Mouse (Mus musculus) 3134 (cell line): ENCODE measurements at regions not wholly inside any gene's neighbourhood (a gene's known extent, or its start where the extent isn't known, plus 50 kb on each side); places are given as distances from the start of the nearest gene placed in this dataset.

Experiments
- DNase-seq: peaks from one replicate; pipeline ENCODE4 v3.0.0-alpha.2; 2011; ENCODE audit warnings: low spot score; ENCODE audit not compliant: insufficient read length; ENCODE audit errors: extremely low read depth

GRCm38 (mm10) chr10:84080236-84080635 is 357.6 kb downstream of the 1500009L16Rik start:
- no peak for DNase-seq

DNA sequence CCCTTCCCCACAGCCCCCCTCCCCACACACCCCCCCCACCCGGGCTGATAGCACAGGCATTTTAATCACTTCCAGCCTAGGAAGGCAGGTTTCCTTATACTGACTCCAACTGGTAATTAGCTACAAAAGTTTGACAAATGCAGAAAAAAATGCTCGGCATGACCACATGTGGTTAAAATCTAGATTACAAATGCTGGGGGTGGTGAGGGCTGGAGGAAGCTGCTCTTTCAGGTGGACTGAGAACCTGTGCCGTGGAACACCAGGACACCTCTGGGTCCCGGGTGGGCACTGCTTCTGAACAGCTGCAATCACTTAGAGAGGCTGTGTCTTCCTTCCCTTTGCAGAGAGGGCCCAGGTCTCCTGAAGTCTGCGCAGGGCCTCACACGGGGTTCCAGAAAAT is 358.7 kb downstream of the Nuak1 start:
- no peak for DNase-seq

- no peak for DNase-seq
Measured at GRCm38 (mm10) chr10:84087528-84087927, 352.9 kb downstream of the Nuak1 start.

GRCm38 (mm10) chr10:84087929-84088328 is 352.5 kb downstream of the Nuak1 start:
- DNase-seq: no peak

DNA sequence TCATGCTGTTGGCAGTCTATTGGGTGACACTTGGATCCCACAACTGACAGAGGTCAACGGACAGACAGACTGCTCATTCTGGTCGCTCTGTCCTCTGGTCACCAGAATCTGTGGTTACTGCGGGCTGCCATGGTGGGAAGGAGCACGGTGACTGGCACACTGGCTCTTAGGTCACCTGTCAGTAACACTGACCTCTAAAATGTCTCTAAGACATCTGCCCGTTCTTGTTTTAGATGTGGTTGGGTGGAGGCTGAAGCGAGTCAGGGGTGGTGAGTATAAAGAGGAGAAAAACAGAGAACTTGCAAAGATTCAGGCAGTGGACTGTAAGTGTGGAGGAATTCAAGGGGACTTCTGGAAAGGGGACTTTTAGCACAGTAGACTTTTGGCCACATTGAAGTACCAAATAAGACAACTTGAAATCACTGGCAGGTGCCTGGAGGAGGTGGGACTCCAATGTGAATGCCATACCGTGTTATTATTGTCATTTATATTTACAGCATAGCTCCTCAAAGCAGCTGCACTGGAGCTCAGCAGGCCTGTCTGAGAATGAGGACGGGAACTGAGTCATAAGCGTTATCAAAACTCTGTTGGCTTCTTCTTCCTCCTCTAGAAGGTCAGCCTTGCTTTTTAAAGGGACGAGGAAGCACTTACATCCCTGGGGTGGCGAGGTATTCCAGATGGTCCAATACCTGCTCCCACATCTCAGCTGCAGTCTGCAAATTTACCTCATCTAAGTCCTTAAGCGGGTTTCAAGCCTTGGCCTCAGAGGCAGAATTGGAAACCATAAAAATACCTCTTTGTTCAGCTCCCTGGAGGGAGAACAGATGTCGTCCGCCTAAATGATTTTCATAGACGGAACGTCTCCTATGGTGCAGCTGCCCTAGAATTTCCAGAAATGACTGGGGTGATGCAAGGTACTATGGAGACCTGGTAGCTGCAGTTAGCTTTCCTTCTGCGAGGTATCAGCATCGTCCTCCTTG is 351.3 kb downstream of the Nuak1 start:
- no peak for DNase-seq

- no peak for DNase-seq
Measured at GRCm38 (mm10) chr10:84093919-84094318, 346.5 kb downstream of the Nuak1 start.

DNA sequence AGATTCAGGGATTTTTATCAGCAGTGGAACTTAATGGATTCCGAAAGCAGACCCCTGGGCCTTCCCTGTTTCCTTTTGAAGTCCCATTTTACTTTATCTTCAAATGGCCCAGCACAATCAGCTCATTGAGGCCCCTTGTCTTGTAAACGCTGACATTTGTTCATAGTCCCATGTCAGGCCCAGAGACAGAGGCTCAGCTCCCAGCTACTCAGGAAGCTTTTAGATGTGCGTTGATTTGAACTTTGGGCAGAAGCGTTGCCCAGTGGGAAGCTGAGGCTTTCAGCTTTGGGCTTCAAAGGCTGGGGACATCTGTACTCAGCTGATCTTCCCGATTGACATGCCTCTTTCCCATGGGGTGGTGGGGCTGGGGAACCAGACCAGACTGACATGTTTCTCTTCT is 343.2 kb downstream of the Nuak1 start:
- DNase-seq: no peak

GRCm38 (mm10) chr10:84103985-84104384 is 336.4 kb downstream of the Nuak1 start:
- DNase-seq: no peak

DNA sequence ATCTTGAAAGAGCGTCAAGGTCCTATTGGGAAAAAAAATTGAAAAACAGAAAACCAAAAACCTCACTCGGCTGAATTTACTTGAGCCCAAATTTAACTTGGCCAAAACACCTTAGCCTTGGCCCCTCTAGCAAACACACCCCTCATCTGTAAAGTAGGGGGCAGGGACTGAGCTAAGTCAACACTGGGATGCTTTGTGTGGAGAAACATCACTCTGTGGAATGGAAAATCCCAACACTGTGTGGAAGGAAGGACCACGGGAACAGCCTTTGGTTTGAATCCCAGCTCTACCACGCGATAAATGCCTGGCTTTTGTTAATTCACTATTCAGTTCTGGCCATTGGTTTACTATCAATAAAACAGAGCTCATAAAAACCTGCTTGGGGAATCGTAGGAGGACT is 335.8 kb downstream of the Nuak1 start:
- DNase-seq: no peak

- no peak for DNase-seq
Measured at GRCm38 (mm10) chr10:84109680-84110371, 330.6 kb downstream of the Nuak1 start.

DNA sequence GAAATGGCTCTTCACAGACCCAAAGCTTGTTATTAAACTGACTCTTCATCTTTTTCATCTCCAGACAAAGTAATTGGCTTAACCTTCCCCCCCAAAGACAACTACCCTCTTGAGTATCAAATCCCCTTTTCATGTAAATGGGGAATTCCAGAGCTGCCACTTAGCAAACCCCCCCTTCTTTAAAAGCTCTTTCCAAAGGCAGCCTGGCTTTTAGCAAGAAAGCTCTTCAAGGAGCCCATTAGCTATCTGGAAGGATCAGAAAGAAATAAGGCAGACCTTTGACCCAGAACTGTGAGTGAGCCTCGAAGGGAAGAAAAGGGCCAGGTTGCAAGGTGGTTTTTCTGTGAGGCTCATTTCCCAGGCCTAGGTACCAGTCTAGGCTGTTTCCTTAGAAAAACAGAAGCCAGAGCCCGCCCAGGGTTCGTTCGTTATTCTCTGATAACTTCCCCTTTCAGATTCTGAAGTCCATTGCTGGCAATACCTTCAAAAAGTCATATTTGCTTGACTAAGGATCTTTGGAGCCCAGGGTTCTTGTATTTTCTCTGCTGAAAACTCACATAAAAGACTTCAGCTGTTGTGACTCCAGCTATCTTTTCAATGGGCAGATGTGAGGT is 329.9 kb downstream of the Nuak1 start:
- DNase-seq: no peak

- DNase-seq: no peak
Measured at GRCm38 (mm10) chr10:84111502-84111901, 328.9 kb downstream of the Nuak1 start.

DNA sequence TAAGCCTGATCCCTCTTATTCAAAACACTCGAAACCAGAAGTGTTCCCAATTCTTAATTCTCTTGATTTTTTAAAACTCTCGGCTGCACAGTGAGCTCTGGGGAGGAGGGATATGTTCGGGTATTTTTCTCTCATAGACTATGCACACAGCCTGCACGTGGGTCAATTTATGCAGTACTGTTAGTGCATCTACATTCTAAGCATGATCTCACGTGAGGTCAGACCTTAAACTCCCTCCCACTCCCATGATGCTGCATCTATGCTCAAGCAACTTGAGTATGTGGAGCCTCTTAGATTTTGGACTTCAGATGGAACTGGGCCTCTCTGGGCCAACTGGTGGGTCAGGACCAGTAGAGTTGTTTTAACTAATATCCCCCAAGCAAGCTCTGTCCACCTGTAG is 328.5 kb downstream of the Nuak1 start:
- DNase-seq: no peak

DNA sequence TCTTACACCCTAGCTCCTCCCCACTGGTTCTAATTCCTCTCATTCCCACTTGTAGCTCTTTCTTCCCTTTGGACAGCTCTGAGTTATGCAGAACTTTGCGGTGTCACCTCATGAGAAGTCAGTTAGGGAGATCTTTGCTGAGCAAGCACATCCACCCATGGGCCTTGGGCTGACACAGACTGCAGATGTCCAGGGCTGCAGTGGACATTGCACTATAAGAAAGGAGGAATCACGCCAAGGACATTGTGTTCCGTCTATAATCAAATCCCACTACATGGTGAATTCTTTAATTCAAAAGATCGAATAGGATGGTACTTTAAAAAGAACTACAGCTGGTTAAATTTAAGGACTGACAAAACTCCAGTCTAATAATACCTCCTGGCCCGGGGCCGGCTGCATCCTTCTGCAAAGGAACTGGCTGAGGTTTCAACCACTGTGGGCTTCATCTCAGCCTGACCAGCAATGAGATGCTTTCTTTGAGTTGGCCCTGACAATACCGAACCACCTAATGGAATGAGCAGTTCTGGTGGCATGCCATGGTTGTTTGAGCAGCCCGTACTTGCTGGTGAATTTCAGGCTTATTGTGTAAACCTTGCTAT is 320.3 kb downstream of the Nuak1 start:
- DNase-seq: no peak

- no peak for DNase-seq
Measured at GRCm38 (mm10) chr10:84137019-84137658, 303.3 kb downstream of the Nuak1 start.

- no peak for DNase-seq
Measured at GRCm38 (mm10) chr10:84142741-84143454, 297.5 kb downstream of the Nuak1 start.

GRCm38 (mm10) chr10:84143674-84144343 is 296.6 kb downstream of the Nuak1 start:
- no peak for DNase-seq

GRCm38 (mm10) chr10:84144344-84144687 is 296.1 kb downstream of the Nuak1 start:
- DNase-seq: no peak

DNA sequence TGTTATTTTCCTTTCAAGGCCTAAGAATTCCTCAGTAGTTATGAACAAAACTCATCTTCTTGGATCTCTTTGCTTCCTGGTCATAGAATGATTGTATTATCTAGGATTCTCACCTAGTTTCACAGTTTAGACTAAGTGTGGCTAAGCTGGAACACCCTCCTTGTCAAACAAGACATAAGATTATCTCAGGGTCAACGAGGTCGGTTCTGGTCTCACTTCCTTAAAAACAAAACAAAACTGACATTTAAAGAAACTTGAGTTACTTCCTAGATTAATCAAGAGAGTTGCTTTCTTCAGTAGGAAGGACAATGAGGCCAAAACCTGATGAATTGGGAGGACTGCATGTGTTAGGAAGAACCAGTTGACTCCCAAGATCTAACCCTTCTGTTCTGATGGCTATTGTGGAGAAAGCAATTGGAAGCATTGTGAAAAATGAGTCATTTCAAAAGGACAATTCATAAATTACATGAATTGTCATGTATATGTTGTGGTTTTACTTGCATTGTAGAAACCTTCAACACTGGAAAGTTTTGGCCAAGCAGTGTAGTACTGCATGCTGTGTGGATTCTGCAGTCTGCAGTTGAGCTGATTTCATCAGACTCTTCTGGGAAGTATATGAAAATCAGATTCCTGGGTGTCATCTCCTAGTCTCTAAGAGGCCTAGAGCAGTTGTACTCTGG is 293.0 kb downstream of the Nuak1 start:
- DNase-seq: no peak
